In the genomic region with DNA sequence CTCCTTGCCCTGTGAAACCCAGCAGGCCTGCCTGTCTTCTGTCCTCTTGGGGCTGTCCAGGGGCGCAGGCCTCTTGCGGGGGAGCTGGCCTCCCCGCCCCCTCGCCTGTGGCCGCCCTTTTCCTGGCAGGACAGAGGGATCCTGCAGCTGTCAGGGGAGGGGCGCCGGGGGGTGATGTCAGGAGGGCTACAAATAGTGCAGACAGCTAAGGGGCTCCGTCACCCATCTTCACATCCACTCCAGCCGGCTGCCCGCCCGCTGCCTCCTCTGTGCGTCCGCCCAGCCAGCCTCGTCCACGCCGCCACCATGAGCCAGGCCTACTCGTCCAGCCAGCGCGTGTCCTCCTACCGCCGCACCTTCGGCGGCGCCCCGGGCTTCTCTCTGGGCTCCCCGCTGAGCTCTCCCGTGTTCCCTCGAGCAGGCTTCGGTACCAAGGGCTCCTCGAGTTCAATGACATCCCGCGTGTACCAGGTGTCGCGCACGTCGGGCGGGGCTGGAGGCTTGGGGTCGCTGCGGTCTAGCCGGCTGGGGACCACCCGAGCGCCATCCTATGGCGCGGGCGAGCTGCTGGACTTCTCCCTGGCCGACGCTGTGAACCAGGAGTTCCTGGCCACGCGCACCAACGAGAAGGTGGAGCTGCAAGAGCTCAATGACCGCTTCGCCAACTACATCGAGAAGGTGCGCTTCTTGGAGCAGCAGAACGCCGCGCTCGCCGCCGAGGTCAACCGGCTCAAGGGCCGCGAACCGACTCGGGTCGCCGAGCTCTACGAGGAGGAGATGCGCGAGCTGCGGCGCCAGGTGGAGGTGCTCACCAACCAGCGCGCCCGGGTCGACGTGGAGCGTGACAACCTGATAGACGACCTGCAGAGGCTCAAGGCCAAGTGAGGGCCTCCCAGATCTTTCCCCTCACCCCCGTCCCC, we compare ENCODE assay signal across 8 mouse cellular contexts. TPM values are rescaled to one million over a fixed set of nuclear protein-coding genes. Genes with fewer than 3 reads are reported as not detected.
DNase-seq lines count a peak whose midpoint lies in the region; ATAC-seq and TF ChIP-seq lines count a peak whose summit lies in the region.

Gene Des, plus strand, starts transcription at position 218 of the 920 bp plus-strand sequence.

- WGBS in kidney, adult 2 months = 8% methylated on average over 75 of the region's 80 CpGs
- WGBS in embryonic facial prominence, embryonic 14.5 days = 5% methylated on average over 46 of the region's 80 CpGs
- WGBS in heart, embryonic 13.5 days = 1% methylated on average over 80 of the region's 80 CpGs
- 1% methylated on average over 78 of the region's 80 CpGs for WGBS in midbrain, embryonic 10.5 days

- H3K4me3 ChIP-seq in kidney, adult 2 months (ENCODE audit: insufficient read depth, low read depth, low read length) = peak within 1 kb of the TSS; percentile 44
- peak within 1 kb of the TSS; percentile 40 for H3K4me3 ChIP-seq in embryonic facial prominence, embryonic 14.5 days (ENCODE audit: low read depth, low read length)
- H3K4me3 ChIP-seq in heart, embryonic 13.5 days = peak within 1 kb of the TSS; percentile 60
- peak within 1 kb of the TSS; percentile 51 for H3K4me3 ChIP-seq in midbrain, embryonic 10.5 days

- peak within 1 kb of the TSS; percentile 61 for H3K9ac ChIP-seq in embryonic facial prominence, embryonic 14.5 days (ENCODE audit: low read depth, low read length)
- H3K9ac ChIP-seq in heart, embryonic 13.5 days = peak within 1 kb of the TSS; percentile 86

- no peak for TF ChIP-seq POLR2A in kidney, adult 2 months (IDR thresholded peaks at IDR 0.05; ENCODE audit: low read depth, low read length)

- 0 out of 2 replicates have a peak, but pooled peaks cover 3% of the 10 kb centered on the region for H3K27me3 ChIP-seq in kidney, adult 2 months (replicated peaks; ENCODE audit: control insufficient read depth, insufficient read depth, low read length)
- H3K27me3 ChIP-seq in embryonic facial prominence, embryonic 14.5 days (replicated peaks; ENCODE audit: control insufficient read depth, insufficient read depth, low read length) = peaks cover 29% of the 10 kb centered on the region
- peaks cover 15% of the 10 kb centered on the region; the same call in 1 of the 2 replicates for H3K27me3 ChIP-seq in heart, embryonic 13.5 days (replicated peaks)
- H3K27me3 ChIP-seq in midbrain, embryonic 10.5 days (ENCODE audit: low read depth, poor library complexity, severe bottlenecking) = peaks cover 73% of the 10 kb centered on the region

- ATAC-seq in embryonic facial prominence, embryonic 14.5 days (ENCODE audit: low read depth) = peak; percentile 85
- ATAC-seq in heart, embryonic 13.5 days (ENCODE audit: extremely low read depth, insufficient number of reproducible peaks, low FRiP score, low TSS enrichment) = peak; percentile 78

- TF ChIP-seq CTCF in kidney, adult 2 months (conservative IDR thresholded peaks at IDR 0.05; ENCODE audit: insufficient read depth, insufficient read length, low read depth, low read length) = no peak

- H3K27ac ChIP-seq in kidney, adult 2 months (ENCODE audit: insufficient read depth, low read depth, low read length) = peak within 1 kb of the TSS; percentile 12; the same call in 1 of the 2 replicates
- 0 out of 2 replicates have a peak within 1 kb of the TSS, but pooled peaks have one; percentile 35 for H3K27ac ChIP-seq in embryonic facial prominence, embryonic 14.5 days (replicated peaks; ENCODE audit: low read depth, low read length)
- H3K27ac ChIP-seq in heart, embryonic 13.5 days (replicated peaks) = peak within 1 kb of the TSS; percentile 94
- H3K27ac ChIP-seq in midbrain, embryonic 10.5 days (replicated peaks) = peak within 1 kb of the TSS; percentile 46; the same call in 1 of the 2 replicates

- H3K4me1 ChIP-seq in kidney, adult 2 months (ENCODE audit: control insufficient read depth, insufficient read depth, low read length) = no peaks in the 10 kb centered on the region
- peaks cover 22% of the 10 kb centered on the region for H3K4me1 ChIP-seq in embryonic facial prominence, embryonic 14.5 days (ENCODE audit: control insufficient read depth, insufficient read depth, low read length)
- peaks cover 75% of the 10 kb centered on the region for H3K4me1 ChIP-seq in heart, embryonic 13.5 days
- H3K4me1 ChIP-seq in midbrain, embryonic 10.5 days = peaks cover 22% of the 10 kb centered on the region

- H3K9me3 ChIP-seq in embryonic facial prominence, embryonic 14.5 days (ENCODE audit: control insufficient read depth, low read length) = no peaks in the 10 kb centered on the region
- no peaks in the 10 kb centered on the region for H3K9me3 ChIP-seq in heart, embryonic 13.5 days
- H3K9me3 ChIP-seq in midbrain, embryonic 10.5 days (replicated peaks) = no peaks in the 10 kb centered on the region

- H3K4me2 ChIP-seq in embryonic facial prominence, embryonic 14.5 days (ENCODE audit: low read depth, low read length) = peak within 1 kb of the TSS; percentile 59
- H3K4me2 ChIP-seq in heart, embryonic 13.5 days = peak within 1 kb of the TSS; percentile 71

- DNase-seq in kidney, adult 2 months = peak; percentile 49
- DNase-seq in kidney, adult 8-10 months = no peak
- peak; percentile 71 for DNase-seq in embryonic facial prominence, embryonic 14.5 days (ENCODE audit: low spot score)
- DNase-seq in kidney, postnatal 4 days = peak; percentile 71 to 78
- peak; percentile 46 for DNase-seq in midbrain, embryonic 10.5 days (ENCODE audit: low spot score)
- DNase-seq in urinary bladder, postnatal 4 days (ENCODE audit: low spot score in 2 of 2) = peak; percentile 77 to 81
- DNase-seq in layer of hippocampus, adult 8-10 months (ENCODE audit: low spot score in 2 of 2) = no peak

- H3K36me3 ChIP-seq in kidney, adult 2 months (ENCODE audit: control insufficient read depth, insufficient read depth, low read length) = no peaks in the 10 kb centered on the region
- no peaks in the 10 kb centered on the region for H3K36me3 ChIP-seq in embryonic facial prominence, embryonic 14.5 days (ENCODE audit: control insufficient read depth, insufficient read depth, low read length)
- peaks cover 33% of the 10 kb centered on the region for H3K36me3 ChIP-seq in heart, embryonic 13.5 days
- no peaks in the 10 kb centered on the region for H3K36me3 ChIP-seq in midbrain, embryonic 10.5 days

RNA-seq across cellular contexts. Expression of gene Des, which starts in this region (rescaled TPM):
- polyA plus RNA-seq in kidney, adult 2 months (2012; rRNA removed) = 17.0 and 32.1 TPM in 2 replicates
- polyA plus RNA-seq in embryonic facial prominence, embryonic 14.5 days (2014; fragmentation: Nextera tagmentation; extraction: Ambion mirVana) = 159 and 218 TPM in 2 replicates
- 393 and 426 TPM in 2 replicates for polyA plus RNA-seq in heart, embryonic 13.5 days (2015; fragmentation: Nextera tagmentation; extraction: Ambion mirVana)
- polyA plus RNA-seq in midbrain, embryonic 10.5 days (2016; fragmentation: Nextera tagmentation; extraction: Ambion mirVana) = 1.1 and 2.8 TPM in 2 replicates
- 1 to 10 TPM in 3 of 4 experiments, under 1 TPM in 1; 0.60 to 1.9 (median 1.5) TPM for total RNA-seq in layer of hippocampus, adult 8-10 months (2022)

Comparison
In these comparisons a context has a peak if more than half of its experiments do, and no peak if none do; other contexts are left out.
1. DNase-seq: peak in kidney, adult 2 months (single experiment), embryonic facial prominence, embryonic 14.5 days (single experiment), kidney, postnatal 4 days (2 of 2), midbrain, embryonic 10.5 days (single experiment) and urinary bladder, postnatal 4 days (2 of 2); none in kidney, adult 8-10 months (0 of 2) and layer of hippocampus, adult 8-10 months (0 of 2).
2. H3K27ac ChIP-seq: peak in every context shown above with its lines; median percentile 94 in heart, embryonic 13.5 days; 46 in midbrain, embryonic 10.5 days; 35 in embryonic facial prominence, embryonic 14.5 days; 12 in kidney, adult 2 months.
3. Peak in every context shown above with its lines, with median percentiles within 50 percentile points of each other: H3K4me3 ChIP-seq.